Mouse (Mus musculus) liver, embryonic 16.5 days (tissue): ENCODE data around the gene 4932415D10Rik. TPM values are rescaled to one million over a fixed set of nuclear protein-coding genes. Genes with fewer than 3 reads are reported as not detected.
A peak's percentile ranks its signal among the peaks of the same experiment; 100 is the strongest.

Source experiments
- ATAC-seq: fragments of 200-750 bp; cut with Nextera tagmentation; 2 replicates; pipeline ENCODE4 v1.8.0; 2017; ENCODE audit warnings: low read depth, mild to moderate bottlenecking, moderate number of reproducible peaks, moderate library complexity
- H3K27ac ChIP-seq: fragments of 300-500 bp; sonication (generic); 2 replicates; pipeline ENCODE4 v1.5.1; 2014; ENCODE audit warnings: mild to moderate bottlenecking, low read length
- H3K27me3 ChIP-seq: fragments of 300-500 bp; sonication (generic); 2 replicates; pipeline ENCODE4 v1.6.1; 2014; ENCODE audit warnings: low read depth, low read length, mixed read lengths; ENCODE audit not compliant: control insufficient read depth, insufficient read depth
- H3K36me3 ChIP-seq: fragments of 300-500 bp; sonication (generic); 2 replicates; pipeline ENCODE4 v1.6.1; 2014; ENCODE audit warnings: mild to moderate bottlenecking; ENCODE audit not compliant: control insufficient read depth, insufficient read depth
- H3K4me1 ChIP-seq: fragments of 300-500 bp; sonication (generic); 2 replicates; pipeline ENCODE4 v1.6.1; 2014; ENCODE audit warnings: low read depth, low read length, mixed read lengths; ENCODE audit not compliant: control insufficient read depth
- H3K4me2 ChIP-seq: fragments of 300-500 bp; sonication (generic); 2 replicates; pipeline ENCODE4 v1.6.1; 2014; ENCODE audit warnings: low read depth, low read length, mixed read lengths
- H3K4me3 ChIP-seq: fragments of 300-500 bp; sonication (generic); 2 replicates; pipeline ENCODE4 v1.5.1; 2014; ENCODE audit warnings: low read depth, mild to moderate bottlenecking, low read length
- H3K9ac ChIP-seq: fragments of 300-500 bp; sonication (generic); 2 replicates; pipeline ENCODE4 v1.6.1; 2014; ENCODE audit warnings: low read depth, low read length
- H3K9me3 ChIP-seq: fragments of 300-500 bp; sonication (generic); replicated peaks from 2 replicates; pipeline ENCODE4 v1.6.1; 2016; ENCODE audit warnings: low read length; ENCODE audit not compliant: control insufficient read depth
- WGBS: fragments of 180-500 bp; shearing (Covaris S2); extraction: QIAGEN DNeasy Blood & Tissue Kit; methylation state at CpG from one replicate; pipeline ENCODE4 v1.1.7; 2014; ENCODE audit not compliant: insufficient replicate concordance; 5-methylcytosine and 5-hydroxymethylcytosine counted together
- polyA plus RNA-seq: library from polyadenylated mRNA; unstranded; fragments of >200 nt; fragmentation: Nextera tagmentation; extraction: Ambion mirVana; gene quantifications from 2 replicates; pipeline ENCODE4 v1.2.1, GENCODE M21; 2015

The 4932415D10Rik gene
- not detected in 2 replicates for polyA plus RNA-seq

DNA sequence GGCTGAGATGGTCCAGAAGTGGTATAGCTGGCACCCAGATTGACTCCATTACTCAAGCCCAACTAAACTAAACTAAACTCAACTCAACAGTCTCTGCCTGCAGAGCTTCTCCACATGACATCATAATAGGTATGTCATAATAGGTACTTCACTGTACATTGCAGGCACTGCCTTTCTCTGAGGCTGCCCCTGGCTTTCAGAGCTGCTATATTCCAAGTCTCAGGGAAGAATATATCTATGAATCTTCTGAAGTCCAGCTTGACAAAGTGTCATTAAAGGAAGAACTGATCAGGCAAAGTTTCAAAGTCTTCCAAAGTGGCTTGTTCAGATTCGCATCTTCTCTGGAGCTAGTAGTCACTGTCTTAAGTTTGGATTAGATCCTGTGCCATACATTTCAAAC lies at the start of gene 4932415D10Rik:
4932415D10Rik (minus strand) TSS at position 101 of the 400 bp plus-strand sequence.
- Histone ChIP-seq H3K36me3 (no peaks in the 10 kb centered on the region), H3K4me2 (no peak within 1 kb of the TSS), H3K9me3 (no peaks in the 10 kb centered on the region), H3K27me3 (no peaks in the 10 kb centered on the region), H3K9ac (no peak within 1 kb of the TSS), H3K4me3 (no peak within 1 kb of the TSS), H3K27ac (no peak within 1 kb of the TSS), H3K4me1 (no peaks in the 10 kb centered on the region)
- 83% methylated on average over 1 of the region's 1 CpGs for WGBS
- ATAC-seq, result no peak

DNA sequence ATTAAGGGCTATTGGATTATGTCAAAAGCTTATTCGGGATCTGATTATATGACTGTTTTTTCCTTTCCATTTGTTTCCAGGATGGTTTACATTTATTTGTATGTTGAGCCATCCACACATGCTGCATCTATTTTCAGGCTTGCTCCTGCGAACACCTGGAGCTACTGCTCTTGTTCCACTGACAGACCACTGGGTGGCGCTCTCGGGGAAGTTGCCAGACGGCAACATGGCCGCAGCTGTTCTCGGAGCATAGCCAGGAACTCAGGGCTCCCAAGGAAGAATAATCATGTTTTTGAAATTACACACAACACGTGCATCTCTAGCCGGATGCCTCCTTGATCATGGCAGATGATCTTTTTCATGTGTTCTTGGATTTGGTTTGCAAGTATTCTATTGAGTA lies 45.5 kb upstream of the 4932415D10Rik start:
- Histone ChIP-seq H3K9me3 (no peaks in the 10 kb centered on the region), H3K27me3 (no peaks in the 10 kb centered on the region), H3K4me1 (no peaks in the 10 kb centered on the region), H3K9ac (no peak overlapping the region), H3K4me2 (no peak overlapping the region), H3K4me3 (no peak overlapping the region), H3K36me3 (no peaks in the 10 kb centered on the region), H3K27ac (no peak overlapping the region)
- no peak for ATAC-seq
- 65% methylated on average over 9 of the region's 9 CpGs for WGBS

DNA sequence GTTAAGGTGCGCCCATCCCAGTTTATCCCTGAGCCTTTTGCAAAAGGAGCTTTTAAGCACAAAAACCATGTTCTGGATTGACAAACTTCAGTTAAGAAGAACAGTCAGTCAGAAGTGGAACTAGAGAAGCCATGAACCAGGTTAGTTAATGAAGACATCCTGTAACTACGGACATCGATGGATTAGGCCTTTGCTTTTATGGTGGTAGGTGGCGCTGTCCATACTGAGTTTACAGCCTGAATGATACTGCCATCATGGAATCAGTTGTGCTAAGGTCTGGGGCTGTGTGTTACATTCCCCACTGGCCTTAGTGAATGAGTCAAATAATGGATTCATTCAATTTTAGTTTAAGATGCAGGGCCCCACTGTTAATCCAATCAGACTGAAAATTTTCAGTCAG lies 39.0 kb upstream of the 4932415D10Rik start:
- ATAC-seq, result no peak
- no peaks in the 10 kb centered on the region for H3K9me3 ChIP-seq
- H3K27ac ChIP-seq, result no peak overlapping the region
- H3K4me2 ChIP-seq, result no peak overlapping the region
- no peaks in the 10 kb centered on the region for H3K27me3 ChIP-seq
- no peaks in the 10 kb centered on the region for H3K36me3 ChIP-seq
- H3K9ac ChIP-seq, result no peak overlapping the region
- H3K4me3 ChIP-seq, result no peak overlapping the region
- no peaks in the 10 kb centered on the region for H3K4me1 ChIP-seq
- 82% methylated on average over 4 of the region's 4 CpGs for WGBS

DNA sequence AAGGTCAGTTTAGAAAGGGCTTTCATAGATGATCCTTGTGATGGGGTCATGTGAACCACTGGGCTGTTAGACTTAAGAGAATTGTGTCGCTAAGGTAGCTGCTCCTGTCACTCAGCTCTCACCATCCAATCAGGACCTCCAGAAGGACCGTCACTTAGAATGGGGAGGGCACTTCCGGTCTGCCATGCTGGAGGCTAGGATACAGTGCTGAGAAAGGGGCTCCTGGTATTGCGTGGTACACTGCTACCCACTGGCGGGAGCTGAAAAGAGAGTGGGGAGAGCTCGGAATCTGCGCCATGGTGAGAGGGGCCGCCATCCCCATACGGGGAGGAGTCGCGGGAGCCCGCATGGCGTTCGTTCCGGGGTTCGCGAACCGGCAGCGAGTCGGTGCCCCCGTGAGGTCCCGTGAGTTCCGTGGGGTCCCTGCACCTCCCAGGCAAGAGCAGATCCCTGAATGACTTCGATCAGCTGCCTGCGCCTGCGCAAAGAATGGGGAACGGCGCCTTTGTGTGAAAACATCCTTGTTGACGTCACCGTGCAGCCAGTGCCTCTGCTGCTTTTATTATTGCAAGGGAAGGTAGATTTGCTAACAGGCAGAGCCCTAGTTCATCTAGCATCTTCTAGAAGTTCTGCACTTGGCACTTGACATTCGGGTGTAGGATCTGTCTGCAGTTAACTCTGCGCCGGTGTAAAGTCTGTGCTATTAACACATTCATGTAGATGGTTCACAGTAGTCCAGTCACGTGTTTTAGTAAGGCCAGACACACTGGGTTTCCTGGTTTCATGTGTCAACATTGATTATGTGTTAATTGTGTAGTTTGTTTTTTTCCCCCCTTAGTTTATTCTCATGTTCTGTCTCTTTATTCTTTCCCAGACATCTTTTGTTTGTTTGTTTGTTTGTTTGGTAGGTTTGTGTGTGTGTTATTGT lies 38.0 kb upstream of the 4932415D10Rik start, which contains the start of gene Gm4924:
Gm4924 (plus strand) TSS at position 173 of the 928 bp plus-strand sequence.
- H3K27ac ChIP-seq, result no peak within 1 kb of the TSS

DNA sequence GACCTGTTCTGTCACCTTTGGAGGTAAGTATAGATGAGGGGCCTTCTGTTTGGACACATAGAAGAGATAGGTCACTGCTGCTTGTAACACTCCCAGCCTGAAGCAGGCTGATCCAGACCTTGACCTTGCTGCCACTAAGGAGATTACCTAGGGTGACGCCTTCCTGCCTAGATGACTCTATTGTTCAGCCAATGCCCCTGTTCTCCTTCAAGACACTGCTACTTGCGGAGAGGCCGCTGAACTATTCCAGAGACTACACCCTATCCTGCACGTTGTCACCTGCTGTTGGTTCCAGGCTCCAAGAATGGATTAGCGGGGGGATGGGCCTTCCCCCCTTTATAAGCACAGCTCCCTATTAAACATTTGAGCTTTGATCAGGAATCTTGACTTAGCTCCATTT lies 13.4 kb upstream of the 4932415D10Rik start:
- Histone ChIP-seq H3K27ac (no peak overlapping the region), H3K4me1 (no peaks in the 10 kb centered on the region), H3K4me2 (no peak overlapping the region), H3K9me3 (no peaks in the 10 kb centered on the region), H3K27me3 (no peaks in the 10 kb centered on the region), H3K9ac (no peak overlapping the region), H3K4me3 (no peak overlapping the region), H3K36me3 (no peaks in the 10 kb centered on the region)
- 67% methylated on average over 5 of the region's 5 CpGs for WGBS
- no peak for ATAC-seq

More for the DNA sequence above, 38.0 kb upstream of the 4932415D10Rik start, which contains the start of gene Gm4924:
- peak; percentile 90 for ATAC-seq
- H3K27me3 ChIP-seq, result no peaks in the 10 kb centered on the region
- WGBS, result 3% methylated on average over 34 of the region's 34 CpGs
- no peaks in the 10 kb centered on the region for H3K4me1 ChIP-seq
- no peaks in the 10 kb centered on the region for H3K9me3 ChIP-seq
- peak within 1 kb of the TSS; percentile 67 for H3K9ac ChIP-seq
- no peaks in the 10 kb centered on the region for H3K36me3 ChIP-seq
- H3K4me2 ChIP-seq, result peak within 1 kb of the TSS; percentile 66
- peak within 1 kb of the TSS; percentile 70 for H3K4me3 ChIP-seq

DNA sequence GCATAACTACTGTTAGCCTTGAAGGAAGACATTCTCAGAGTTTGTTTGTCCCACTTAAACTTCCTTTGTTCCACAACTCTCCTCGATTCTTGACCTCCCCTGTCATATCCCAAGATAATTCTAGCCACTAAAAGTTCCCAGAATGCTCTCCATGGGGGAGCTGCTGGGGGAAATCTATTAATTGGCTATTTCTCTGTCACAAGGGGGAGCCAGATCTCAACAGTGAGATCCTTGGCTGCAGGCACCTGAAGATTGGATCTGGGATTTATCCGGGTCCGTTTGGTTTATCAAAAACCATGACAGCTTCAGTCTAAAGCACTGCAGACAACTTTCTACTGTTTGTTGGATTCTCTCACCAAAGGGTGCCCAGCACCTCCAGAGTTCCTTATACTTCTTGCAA lies 3.8 kb upstream of the 4932415D10Rik start:
- no peak overlapping the region for H3K4me2 ChIP-seq
- no peak overlapping the region for H3K4me3 ChIP-seq
- no peaks in the 10 kb centered on the region for H3K9me3 ChIP-seq
- no peak overlapping the region for H3K27ac ChIP-seq
- H3K4me1 ChIP-seq, result no peaks in the 10 kb centered on the region
- no peak overlapping the region for H3K9ac ChIP-seq
- WGBS, result 46% methylated on average over 3 of the region's 3 CpGs
- H3K36me3 ChIP-seq, result no peaks in the 10 kb centered on the region
- no peaks in the 10 kb centered on the region for H3K27me3 ChIP-seq
- no peak for ATAC-seq

DNA sequence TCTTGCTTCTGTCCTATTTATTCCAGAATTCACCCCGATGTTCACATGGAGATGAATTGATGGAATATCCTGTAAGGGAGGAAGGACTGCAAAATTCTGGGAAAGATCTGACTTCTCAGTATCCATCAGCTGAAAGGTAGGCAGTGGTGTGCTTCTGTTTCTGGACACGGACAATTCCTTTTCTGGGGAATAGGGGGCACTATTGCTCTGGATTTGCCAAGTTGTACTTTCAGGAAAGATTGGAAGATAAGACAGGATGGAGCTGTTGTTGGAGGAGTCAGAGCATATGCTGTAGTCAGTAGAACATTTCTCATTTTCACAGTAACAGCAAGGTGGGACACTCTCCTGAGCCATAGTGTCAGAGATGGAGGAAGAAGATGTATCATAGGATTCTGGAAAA lies 19.9 kb downstream of the 4932415D10Rik start:
- no peak overlapping the region for H3K4me2 ChIP-seq
- no peak overlapping the region for H3K4me3 ChIP-seq
- WGBS, result 40% methylated on average over 2 of the region's 2 CpGs
- H3K36me3 ChIP-seq, result no peaks in the 10 kb centered on the region
- no peaks in the 10 kb centered on the region for H3K9me3 ChIP-seq
- no peak for ATAC-seq
- H3K27ac ChIP-seq, result no peak overlapping the region
- H3K9ac ChIP-seq, result no peak overlapping the region
- no peaks in the 10 kb centered on the region for H3K27me3 ChIP-seq
- H3K4me1 ChIP-seq, result no peaks in the 10 kb centered on the region

DNA sequence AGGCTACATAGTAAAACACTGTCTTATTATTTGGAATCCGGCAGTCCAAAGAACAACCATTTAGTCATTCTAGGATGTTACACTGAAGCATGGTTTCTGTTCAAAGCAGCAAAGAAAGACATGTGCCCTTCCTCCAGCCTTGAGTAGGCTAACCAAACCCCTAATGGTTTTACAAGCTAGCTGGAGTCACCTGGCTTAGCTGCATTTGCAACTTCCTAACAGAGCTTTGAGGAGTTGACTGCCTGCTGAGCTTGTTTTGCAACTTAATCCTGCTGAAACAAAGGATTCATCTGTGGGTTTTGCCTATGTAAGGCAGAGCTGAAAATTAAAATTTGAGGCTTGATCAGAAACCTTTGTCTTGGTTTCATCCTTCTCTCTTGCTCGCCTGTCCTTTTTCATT lies 59.1 kb downstream of the 4932415D10Rik start:
- ATAC-seq, result no peak
- H3K4me3 ChIP-seq, result no peak overlapping the region
- no peak overlapping the region for H3K4me2 ChIP-seq
- no peak overlapping the region for H3K27ac ChIP-seq
- no peaks in the 10 kb centered on the region for H3K9me3 ChIP-seq
- no peaks in the 10 kb centered on the region for H3K4me1 ChIP-seq
- H3K27me3 ChIP-seq, result no peaks in the 10 kb centered on the region
- 59% methylated on average over 2 of the region's 2 CpGs for WGBS
- H3K36me3 ChIP-seq, result no peaks in the 10 kb centered on the region
- H3K9ac ChIP-seq, result no peak overlapping the region

DNA sequence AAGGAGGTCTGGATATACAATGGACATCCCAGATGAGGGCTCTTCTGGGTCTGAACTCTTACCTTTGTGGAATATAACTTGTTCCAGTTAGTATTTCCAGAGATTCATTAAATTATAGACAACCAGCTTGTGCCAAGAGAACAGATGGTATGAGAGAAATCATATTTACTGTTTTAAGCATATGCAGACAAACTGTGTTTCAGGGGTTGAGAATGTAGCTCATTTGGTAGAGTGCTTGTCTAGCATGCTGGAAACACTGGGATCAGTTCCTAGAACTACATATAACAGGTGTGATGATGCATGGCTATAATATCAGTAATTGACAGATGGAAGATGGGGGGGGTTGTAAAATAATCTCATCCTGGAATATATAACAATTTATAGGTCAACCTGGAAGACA lies 71.4 kb downstream of the 4932415D10Rik start:
- Histone ChIP-seq H3K4me3 (no peak overlapping the region), H3K4me2 (no peak overlapping the region), H3K27me3 (no peaks in the 10 kb centered on the region), H3K36me3 (no peaks in the 10 kb centered on the region), H3K4me1 (no peaks in the 10 kb centered on the region), H3K9me3 (no peaks in the 10 kb centered on the region), H3K27ac (no peak overlapping the region), H3K9ac (no peak overlapping the region)
- no peak for ATAC-seq
